Mouse (Mus musculus) lung, adult 10 weeks (tissue): ENCODE results near the gene Spp1. TPM values are rescaled to one million over a fixed set of nuclear protein-coding genes. Genes with fewer than 3 reads are reported as not detected.

Experiments
- polyA plus RNA-seq: library from polyadenylated mRNA; stranded (reverse); fragments of 350-450 nt; fragmentation: Illumina TruSeq; extraction: RNeasy Lipid Tissue Mini Kit (QIAGEN cat#74804); gene quantifications from one replicate; pipeline ENCODE4 v1.2.3, GENCODE M21; 2014; ENCODE audit warnings: low read depth, low replicate concordance; ENCODE audit not compliant: insufficient read depth

The Spp1 gene
- 157 TPM for polyA plus RNA-seq

GRCm38 (mm10) chr5:104434835-104435301 is at the start of gene Spp1:
Gene Spp1, plus strand, starts transcription at chr5:104435118.

GRCm38 (mm10) chr5:104458832-104459705 is 24.2 kb downstream of the Spp1 start, which contains the start of gene Pkd2:
Gene Pkd2, plus strand, starts transcription at chr5:104459450.

Other genes starting within 250 kb of the Spp1 start
- not detected for gene Dmp1, start 232.5 kb upstream of the Spp1 start, polyA plus RNA-seq
- gene Ibsp, start 135.9 kb upstream of the Spp1 start, polyA plus RNA-seq = not detected
- gene Mepe, start 109.8 kb upstream of the Spp1 start, polyA plus RNA-seq = not detected
- 24.4 TPM for gene Pkd2, start 24.3 kb downstream of the Spp1 start, polyA plus RNA-seq
- 0.73 TPM for gene BC005561, start 73.2 kb downstream of the Spp1 start, polyA plus RNA-seq